ENCODE assay signal across 22 mouse cellular contexts in genomic region chr11:113965214-113965613, GRCm38 (mm10).
"Had no signal": no experiment of that assay in that cellular context is flagged by ENCODE, and none has a peak within 500 bp of the region (broad histone marks: within the 10 kb centered on the region; RNA-seq: fewer than 3 reads in every experiment).

No protein-coding gene starts in this region.

- DNase-seq: heart, postnatal 10 days; heart, postnatal 14 days; heart, postnatal 36 days; heart, postnatal 4 days; kidney, adult 11 months; kidney, adult 18-20 months; kidney, adult 2 months; kidney, adult 8-10 months; kidney, adult 9 months; kidney, postnatal 10 days; kidney, postnatal 14 days; kidney, postnatal 25 days; kidney, postnatal 36 days; kidney, postnatal 4 days; layer of hippocampus, adult 9-11 months; layer of hippocampus, postnatal 36 days had no signal

- ATAC-seq: hindbrain, embryonic 16.5 days; hindbrain, postnatal 0 days; inflammation-experienced regulatory T-cells, adult 6 months; intestine, embryonic 15.5 days; intestine, embryonic 16.5 days; intestine, postnatal 0 days had no signal
